Mouse (Mus musculus) left cerebral cortex, postnatal 14 days (tissue): ENCODE measurements around the gene Sarnp. TPM values are rescaled to one million over a fixed set of nuclear protein-coding genes. Genes with fewer than 3 reads are reported as not detected.

Experiments
- total RNA-seq, 2 experiments: library from RNA; stranded (reverse); gene quantifications; 2 replicates each; pipeline ENCODE4 v1.2.3; 2021

The Sarnp gene
- total RNA-seq, 2 experiments from 2014 or later: 38.9 to 41.7 TPM

Other genes starting within 250 kb of the Sarnp start
- 1 to 10 TPM; 3.3 to 4.9 TPM for gene Erbb3, start 227.7 kb upstream of the Sarnp start, total RNA-seq
- 100 to 1,000 TPM; 299 to 305 TPM for gene Rps26, start 190.6 kb upstream of the Sarnp start, total RNA-seq
- 10 to 100 TPM; 15.4 to 15.9 TPM for gene Ikzf4, start 171.3 kb upstream of the Sarnp start, total RNA-seq
- gene Suox, start 143.3 kb upstream of the Sarnp start, total RNA-seq: 10 to 100 TPM; 11.2 to 11.8 TPM
- gene Rab5b, start 121.1 kb upstream of the Sarnp start, total RNA-seq: 100 to 1,000 TPM; 117 to 123 TPM
- 1 to 10 TPM in 1 of 2 experiments, under 1 TPM in 1; 0.97 to 1.2 TPM for gene Pmel, start 113.1 kb upstream of the Sarnp start, total RNA-seq
- 1 to 10 TPM; 4.7 to 5.1 TPM for gene Cdk2, start 112.3 kb upstream of the Sarnp start, total RNA-seq
- gene Dgka, start 72.5 kb upstream of the Sarnp start, total RNA-seq: 1 to 10 TPM; 4.8 to 6.3 TPM
- gene Pym1, start 69.4 kb upstream of the Sarnp start, total RNA-seq: 10 to 100 TPM; 30.7 to 32.7 TPM
- under 1 TPM; 0.77 to 0.80 TPM for gene Mmp19, start 26.4 kb upstream of the Sarnp start, total RNA-seq
- 10 to 100 TPM; 68.1 to 68.6 TPM for gene Dnajc14, start 13.3 kb upstream of the Sarnp start, total RNA-seq
- 10 to 100 TPM; 10.4 to 11.6 TPM for gene Tmem198b, start 13.0 kb upstream of the Sarnp start, total RNA-seq
- gene Ormdl2, start 4.3 kb downstream of the Sarnp start, total RNA-seq: 1 to 10 TPM; 5.6 to 7.2 TPM
- gene Gdf11, start 74.4 kb downstream of the Sarnp start, total RNA-seq: 10 to 100 TPM; 11.6 to 15.7 TPM
- 10 to 100 TPM; 55.4 to 61.0 TPM for gene Cd63, start 83.7 kb downstream of the Sarnp start, total RNA-seq
- 1 to 10 TPM; 4.8 to 5.1 TPM for gene Rdh5, start 105.6 kb downstream of the Sarnp start, total RNA-seq
- gene Bloc1s1, start 106.7 kb downstream of the Sarnp start, total RNA-seq: 10 to 100 TPM; 71.5 to 78.7 TPM
- 10 to 100 TPM; 15.6 to 17.6 TPM for gene Itga7, start 116.5 kb downstream of the Sarnp start, total RNA-seq
- gene Mettl7b, start 143.7 kb downstream of the Sarnp start, total RNA-seq: not detected
- gene Olfr9, start 172.1 kb downstream of the Sarnp start, total RNA-seq: not detected
- not detected for gene Olfr763, start 193.5 kb downstream of the Sarnp start, total RNA-seq
- gene Olfr764-ps1, start 222.6 kb downstream of the Sarnp start, total RNA-seq: not detected
- gene Olfr765, start 232.7 kb downstream of the Sarnp start, total RNA-seq: not detected